Mouse (Mus musculus): ENCODE measurements around the gene Mdm4. TPM values are rescaled to one million over a fixed set of nuclear protein-coding genes. Genes with fewer than 3 reads are reported as not detected.

The Mdm4 gene
- polyA plus RNA-seq, 1 experiment = 24.5 TPM

GRCm38 (mm10) chr1:132945826-132946225 is 84.5 kb downstream of the Mdm4 start:
- Histone ChIP-seq H3K4me3 (ENCODE audit: insufficient read depth, low read depth, low read length) (no peak overlapping the region), H3K27ac (ENCODE audit: insufficient read depth, low read depth, low read length) (no peak overlapping the region), H3K36me3 (ENCODE audit: control insufficient read depth, insufficient read depth, low read length) (no peaks in the 10 kb centered on the region), H3K27me3 (replicated peaks; ENCODE audit: control insufficient read depth, insufficient read depth, low read length) (no peaks in the 10 kb centered on the region), H3K4me1 (ENCODE audit: control insufficient read depth, insufficient read depth, low read length) (no peaks in the 10 kb centered on the region)
- TF ChIP-seq CTCF (conservative IDR thresholded peaks at IDR 0.05; ENCODE audit: insufficient read depth, insufficient read length, low read depth, low read length) (no peak), POLR2A (IDR thresholded peaks at IDR 0.05; ENCODE audit: low read depth, low read length) (no peak)
- no peak for DNase-seq
- WGBS = 51% methylated on average over 8 of the region's 8 CpGs

DNA sequence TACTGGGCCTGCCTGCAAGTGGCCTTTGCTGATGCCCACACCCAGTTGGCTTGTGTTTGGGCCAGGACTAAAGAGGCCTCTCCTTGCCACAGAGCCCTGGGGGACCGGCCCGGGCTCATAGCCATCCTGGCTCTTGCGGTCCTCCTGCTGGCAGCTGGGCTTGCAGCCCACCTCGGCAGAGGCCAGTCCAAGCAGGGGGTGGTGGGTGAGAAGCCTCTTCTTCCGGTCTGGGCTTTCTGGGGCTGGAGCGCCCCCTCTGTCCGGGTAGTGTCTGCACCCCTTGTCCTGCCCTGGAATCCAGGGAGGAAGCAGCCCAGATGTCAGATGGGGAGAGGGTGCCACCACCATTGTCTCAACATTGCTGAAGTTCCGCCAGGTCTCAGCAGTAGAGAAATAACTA is 91.4 kb downstream of the Mdm4 start:
- Histone ChIP-seq H3K27me3 (replicated peaks; ENCODE audit: control insufficient read depth, insufficient read depth, low read length) (no peaks in the 10 kb centered on the region), H3K4me1 (ENCODE audit: control insufficient read depth, insufficient read depth, low read length) (no peaks in the 10 kb centered on the region), H3K4me3 (ENCODE audit: insufficient read depth, low read depth, low read length) (no peak overlapping the region), H3K36me3 (ENCODE audit: control insufficient read depth, insufficient read depth, low read length) (no peaks in the 10 kb centered on the region), H3K27ac (ENCODE audit: insufficient read depth, low read depth, low read length) (no peak overlapping the region)
- DNase-seq = peak; percentile 2
- 86% methylated on average over 8 of the region's 8 CpGs for WGBS
- TF ChIP-seq POLR2A (IDR thresholded peaks at IDR 0.05; ENCODE audit: low read depth, low read length) (no peak), CTCF (conservative IDR thresholded peaks at IDR 0.05; ENCODE audit: insufficient read depth, insufficient read length, low read depth, low read length) (no peak)

DNA sequence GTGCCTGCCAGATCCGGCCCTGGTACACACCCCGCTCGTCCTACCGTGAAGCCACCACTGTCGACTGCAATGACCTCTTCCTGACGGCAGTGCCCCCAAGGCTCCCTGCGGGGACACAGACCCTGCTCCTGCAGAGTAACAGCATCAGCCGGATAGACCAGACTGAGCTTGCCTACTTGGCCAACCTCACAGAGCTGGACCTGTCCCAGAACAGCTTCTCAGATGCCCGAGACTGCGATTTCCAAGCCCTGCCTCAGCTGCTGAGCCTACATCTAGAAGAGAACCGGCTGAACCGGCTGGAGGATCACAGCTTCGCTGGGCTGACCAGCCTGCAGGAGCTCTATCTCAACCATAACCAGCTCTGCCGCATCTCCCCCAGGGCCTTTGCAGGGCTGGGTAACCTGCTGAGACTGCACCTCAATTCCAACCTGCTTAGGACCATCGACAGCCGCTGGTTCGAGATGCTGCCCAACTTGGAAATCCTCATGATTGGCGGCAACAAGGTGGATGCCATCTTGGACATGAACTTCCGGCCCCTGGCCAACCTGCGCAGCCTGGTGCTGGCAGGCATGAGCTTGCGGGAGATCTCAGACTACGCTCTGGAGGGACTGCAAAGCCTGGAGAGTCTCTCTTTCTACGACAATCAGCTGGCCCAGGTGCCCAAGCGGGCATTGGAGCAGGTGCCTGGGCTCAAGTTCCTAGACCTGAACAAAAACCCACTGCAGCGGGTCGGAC is 92.9 kb downstream of the Mdm4 start:
- no peak for TF ChIP-seq CTCF (conservative IDR thresholded peaks at IDR 0.05; ENCODE audit: insufficient read depth, insufficient read length, low read depth, low read length)
- no peak for TF ChIP-seq POLR2A (IDR thresholded peaks at IDR 0.05; ENCODE audit: low read depth, low read length)
- 81% methylated on average over 26 of the region's 26 CpGs for WGBS
- Histone ChIP-seq H3K27me3 (replicated peaks; ENCODE audit: control insufficient read depth, insufficient read depth, low read length) (no peaks in the 10 kb centered on the region), H3K36me3 (ENCODE audit: control insufficient read depth, insufficient read depth, low read length) (no peaks in the 10 kb centered on the region), H3K27ac (ENCODE audit: insufficient read depth, low read depth, low read length) (no peak overlapping the region), H3K4me3 (ENCODE audit: insufficient read depth, low read depth, low read length) (no peak overlapping the region), H3K4me1 (ENCODE audit: control insufficient read depth, insufficient read depth, low read length) (no peaks in the 10 kb centered on the region)
- DNase-seq = no peak

DNA sequence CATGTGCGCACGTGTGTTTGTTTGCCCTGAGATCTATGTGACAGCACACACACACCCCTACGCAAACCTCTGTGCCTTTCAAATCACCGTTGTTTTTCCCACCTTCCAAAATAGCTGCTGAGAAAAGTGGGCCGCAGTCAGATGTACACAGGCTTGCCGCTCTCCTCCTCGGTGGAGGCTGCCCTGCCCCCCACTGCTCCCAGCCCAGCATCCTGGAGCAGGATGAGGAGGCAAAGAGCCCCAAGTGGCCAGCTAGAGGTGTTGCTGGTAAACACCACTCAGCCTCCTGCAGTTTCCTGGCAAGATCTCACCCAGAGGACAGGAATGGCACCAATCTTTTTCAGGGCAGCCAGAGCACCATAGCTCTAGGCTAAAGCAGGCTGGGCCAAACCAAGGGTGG is 95.5 kb downstream of the Mdm4 start:
- Histone ChIP-seq H3K4me1 (ENCODE audit: control insufficient read depth, insufficient read depth, low read length) (no peaks in the 10 kb centered on the region), H3K4me3 (ENCODE audit: insufficient read depth, low read depth, low read length) (no peak overlapping the region), H3K27ac (ENCODE audit: insufficient read depth, low read depth, low read length) (no peak overlapping the region), H3K36me3 (ENCODE audit: control insufficient read depth, insufficient read depth, low read length) (no peaks in the 10 kb centered on the region), H3K27me3 (replicated peaks; ENCODE audit: control insufficient read depth, insufficient read depth, low read length) (no peaks in the 10 kb centered on the region)
- TF ChIP-seq POLR2A (IDR thresholded peaks at IDR 0.05; ENCODE audit: low read depth, low read length) (no peak), CTCF (conservative IDR thresholded peaks at IDR 0.05; ENCODE audit: insufficient read depth, insufficient read length, low read depth, low read length) (no peak; the same call in 1 of the 2 replicates)
- WGBS = 21% methylated on average over 7 of the region's 7 CpGs
- peak; percentile 2 for DNase-seq

GRCm38 (mm10) chr1:132932421-132932820 is 97.9 kb downstream of the Mdm4 start:
- 81% methylated on average over 2 of the region's 2 CpGs for WGBS
- Histone ChIP-seq H3K27me3 (replicated peaks; ENCODE audit: control insufficient read depth, insufficient read depth, low read length) (no peaks in the 10 kb centered on the region), H3K36me3 (ENCODE audit: control insufficient read depth, insufficient read depth, low read length) (no peaks in the 10 kb centered on the region), H3K4me3 (ENCODE audit: insufficient read depth, low read depth, low read length) (no peak overlapping the region), H3K27ac (ENCODE audit: insufficient read depth, low read depth, low read length) (no peak overlapping the region), H3K4me1 (ENCODE audit: control insufficient read depth, insufficient read depth, low read length) (no peaks in the 10 kb centered on the region)
- no peak for DNase-seq
- TF ChIP-seq CTCF (conservative IDR thresholded peaks at IDR 0.05; ENCODE audit: insufficient read depth, insufficient read length, low read depth, low read length) = no peak

- H3K36me3 ChIP-seq (ENCODE audit: control insufficient read depth, insufficient read depth, low read length) = no peaks in the 10 kb centered on the region
- no peak for DNase-seq
- no peaks in the 10 kb centered on the region for H3K4me1 ChIP-seq (ENCODE audit: control insufficient read depth, insufficient read depth, low read length)
- H3K27me3 ChIP-seq (replicated peaks; ENCODE audit: control insufficient read depth, insufficient read depth, low read length) = no peaks in the 10 kb centered on the region
- H3K4me3 ChIP-seq (ENCODE audit: insufficient read depth, low read depth, low read length) = no peak overlapping the region
- 57% methylated on average over 4 of the region's 4 CpGs for WGBS
- TF ChIP-seq CTCF (conservative IDR thresholded peaks at IDR 0.05; ENCODE audit: insufficient read depth, insufficient read length, low read depth, low read length) = no peak
- no peak for TF ChIP-seq POLR2A (IDR thresholded peaks at IDR 0.05; ENCODE audit: low read depth, low read length)
- H3K27ac ChIP-seq (ENCODE audit: insufficient read depth, low read depth, low read length) = no peak overlapping the region
Measured at GRCm38 (mm10) chr1:132930291-132930690, 100.1 kb downstream of the Mdm4 start.

DNA sequence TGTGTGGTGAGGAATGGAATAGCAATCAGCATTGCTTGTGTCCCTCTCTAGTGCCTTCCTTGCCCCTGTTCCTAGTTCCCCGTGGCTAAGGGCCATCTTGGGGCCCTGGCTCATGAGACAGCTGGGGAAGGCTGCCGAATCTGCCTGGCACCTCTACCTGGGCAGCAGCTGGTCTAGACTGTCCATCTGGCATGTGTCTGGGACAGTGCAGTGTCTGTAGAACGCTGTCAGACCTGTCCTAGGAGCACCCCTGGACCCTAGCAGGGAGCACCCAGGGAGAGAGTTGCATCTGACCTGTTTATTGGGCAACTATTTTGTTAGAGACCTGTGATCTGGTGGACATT is 101.5 kb downstream of the Mdm4 start:
- Histone ChIP-seq H3K4me3 (ENCODE audit: insufficient read depth, low read depth, low read length) (no peak overlapping the region), H3K4me1 (ENCODE audit: control insufficient read depth, insufficient read depth, low read length) (no peaks in the 10 kb centered on the region), H3K36me3 (ENCODE audit: control insufficient read depth, insufficient read depth, low read length) (no peaks in the 10 kb centered on the region), H3K27ac (ENCODE audit: insufficient read depth, low read depth, low read length) (no peak overlapping the region), H3K27me3 (replicated peaks; ENCODE audit: control insufficient read depth, insufficient read depth, low read length) (no peaks in the 10 kb centered on the region)
- WGBS = 44% methylated on average over 3 of the region's 3 CpGs
- no peak for DNase-seq
- no peak for TF ChIP-seq CTCF (conservative IDR thresholded peaks at IDR 0.05; ENCODE audit: insufficient read depth, insufficient read length, low read depth, low read length)
- TF ChIP-seq POLR2A (IDR thresholded peaks at IDR 0.05; ENCODE audit: low read depth, low read length) = no peak

Data from kidney, adult 2 months (tissue).